Mouse (Mus musculus) MEL (cell line): Measurements from ENCODE around the gene Hoxb8.

Experiments
- CHD1 ChIP-seq: IDR thresholded peaks from 2 replicates; pipeline ENCODE4 v1.6.1; 2012; ENCODE audit warnings: low read depth, mild to moderate bottlenecking, inconsistent platforms, low read length, improper control_type of control experiment
- CTCF ChIP-seq, 3 experiments: IDR thresholded peaks in 2 of 3; conservative IDR thresholded peaks in 1 of 3; 2 replicates each; pipeline ENCODE4 v1.5.1; 2011 to 2012; ENCODE audit warnings: low read length in 3 of 3, low read depth in 2 of 3, mild to moderate bottlenecking in 2 of 3, improper control_type of control experiment in 1 of 3, inconsistent platforms in 1 of 3, mixed read lengths in 1 of 3, moderate library complexity in 1 of 3; ENCODE audit not compliant: control insufficient read depth in 1 of 3, insufficient read depth in 1 of 3, poor library complexity in 1 of 3, severe bottlenecking in 1 of 3
- GABPA ChIP-seq: IDR thresholded peaks from 2 replicates; pipeline ENCODE4 v1.6.1; 2012; ENCODE audit warnings: low read depth, mild to moderate bottlenecking, inconsistent platforms, low read length, improper control_type of control experiment, moderate library complexity
- MEF2A ChIP-seq: IDR thresholded peaks from 2 replicates; pipeline ENCODE4 v1.6.1; 2014; ENCODE audit warnings: low read depth, mild to moderate bottlenecking, inconsistent platforms, low read length, improper control_type of control experiment; ENCODE audit not compliant: poor library complexity, insufficient replicate concordance, severe bottlenecking; ENCODE audit errors: extremely low read depth
- MXI1 ChIP-seq: IDR thresholded peaks from 2 replicates; pipeline ENCODE4 v1.6.1; 2011; ENCODE audit warnings: mild to moderate bottlenecking, low read depth, low read length, improper control_type of control experiment
- POLR2A ChIP-seq, 2 experiments: IDR thresholded peaks; 2 replicates each; pipeline ENCODE4 v1.6.1; 2011 to 2012; ENCODE audit warnings: low read length in 2 of 2, mild to moderate bottlenecking in 2 of 2, control low read depth in 1 of 2, improper control_type of control experiment in 1 of 2, low read depth in 1 of 2, moderate library complexity in 1 of 2; ENCODE audit not compliant: control insufficient read depth in 1 of 2, insufficient read depth in 1 of 2, poor library complexity in 1 of 2
- SMC3 ChIP-seq: IDR thresholded peaks from 2 replicates; pipeline ENCODE4 v1.6.1; 2011; ENCODE audit warnings: low read depth, low read length, improper control_type of control experiment
- TAL1 ChIP-seq: IDR thresholded peaks from 2 replicates; pipeline ENCODE4 v1.6.1; 2012; ENCODE audit warnings: mild to moderate bottlenecking, inconsistent platforms, low read length, moderate library complexity, mixed read lengths
- USF2 ChIP-seq, 2 experiments: IDR thresholded peaks; 2 replicates each; pipeline ENCODE4 v1.6.1; 2011 to 2012; ENCODE audit warnings: improper control_type of control experiment in 2 of 2, low read length in 2 of 2, borderline replicate concordance in 1 of 2, inconsistent platforms in 1 of 2, low read depth in 1 of 2, mild to moderate bottlenecking in 1 of 2; ENCODE audit not compliant: insufficient read depth in 1 of 2
- ZNF384 ChIP-seq: IDR thresholded peaks from 2 replicates; pipeline ENCODE4 v1.6.1; 2012; ENCODE audit warnings: low read depth, mild to moderate bottlenecking, inconsistent platforms, low read length, improper control_type of control experiment

DNA sequence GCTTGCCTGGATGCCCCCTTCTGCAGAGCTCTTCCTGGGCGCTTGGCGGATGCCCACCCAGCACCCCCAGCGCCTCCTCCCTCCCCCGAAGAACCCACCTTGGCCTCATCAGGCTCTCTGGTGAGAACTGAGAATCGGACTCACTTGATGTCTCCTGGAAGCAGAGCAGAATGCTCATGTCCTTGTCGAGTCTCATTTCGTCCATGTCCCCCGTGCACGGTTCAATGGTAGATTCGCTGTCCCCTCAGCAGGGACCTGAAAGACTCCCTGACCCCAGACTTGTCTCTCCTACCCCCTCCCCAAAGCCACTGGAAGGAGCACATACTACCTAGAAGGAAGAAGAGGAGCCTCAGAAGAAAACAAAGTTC, 19.3 kb downstream of the Hoxb8 start:
- no peak for TF ChIP-seq GABPA
- TF ChIP-seq CTCF (IDR thresholded peaks at IDR 0.05 in 2 of 3, conservative IDR thresholded peaks at IDR 0.05 in 1 of 3; ENCODE audit: control insufficient read depth in 1 of 3, insufficient read depth in 1 of 3, low read depth in 2 of 3, low read length in 3 of 3, poor library complexity in 1 of 3, severe bottlenecking in 1 of 3): no peak
- no peak for TF ChIP-seq SMC3
- TF ChIP-seq CHD1: no peak
- no peak for TF ChIP-seq POLR2A (IDR thresholded peaks at IDR 0.05; ENCODE audit: control insufficient read depth in 1 of 2, insufficient read depth in 1 of 2, low read depth in 1 of 2, low read length in 2 of 2, poor library complexity in 1 of 2)
- no peak for TF ChIP-seq ZNF384
- TF ChIP-seq TAL1: no peak
- no peak for TF ChIP-seq MXI1
- TF ChIP-seq MEF2A: no peak
- no peak for TF ChIP-seq USF2 (IDR thresholded peaks at IDR 0.05; ENCODE audit: borderline replicate concordance in 1 of 2, insufficient read depth in 1 of 2, low read depth in 1 of 2, low read length in 2 of 2)
